Mouse (Mus musculus): ENCODE measurements around the gene Gars. TPM values are rescaled to one million over a fixed set of nuclear protein-coding genes. Genes with fewer than 3 reads are reported as not detected.

Gene Gars
- polyA plus RNA-seq, 1 experiment, result not detected

DNA sequence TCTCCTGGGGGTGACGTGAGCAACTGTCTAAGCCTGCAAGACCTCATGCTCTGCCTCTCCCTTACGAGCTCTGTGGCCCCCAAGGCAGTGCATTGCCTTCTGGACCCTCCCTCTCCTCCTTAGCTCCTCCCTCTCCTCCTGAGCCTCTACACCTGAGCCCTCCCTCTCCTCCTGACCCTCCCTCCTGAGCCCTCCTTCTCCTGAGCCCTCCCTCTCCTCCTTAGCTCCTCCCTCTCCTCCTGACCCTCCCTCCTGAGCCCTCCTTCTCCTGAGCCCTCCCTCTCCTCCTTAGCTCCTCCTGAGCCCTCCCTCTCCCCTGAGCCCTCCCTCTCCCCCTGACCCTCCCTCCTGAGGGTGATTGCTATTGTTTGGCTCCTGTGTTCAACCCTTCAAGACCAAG is 19.4 kb upstream of the Gars start:
- no peak for TF ChIP-seq POLR2A (IDR thresholded peaks at IDR 0.05; ENCODE audit: insufficient read depth, low read depth, low read length)
- TF ChIP-seq CTCF (IDR thresholded peaks at IDR 0.05; ENCODE audit: insufficient read depth, low read depth, low read length), result no peak
- no peak overlapping the region for H3K27ac ChIP-seq (ENCODE audit: insufficient read depth, low read depth, low read length)
- no peaks in the 10 kb centered on the region for H3K4me1 ChIP-seq (ENCODE audit: control insufficient read depth, insufficient read depth, low read length)
- WGBS, result 90% methylated on average over 2 of the region's 2 CpGs
- H3K4me3 ChIP-seq (ENCODE audit: insufficient read depth, low read depth, low read length), result no peak overlapping the region

DNA sequence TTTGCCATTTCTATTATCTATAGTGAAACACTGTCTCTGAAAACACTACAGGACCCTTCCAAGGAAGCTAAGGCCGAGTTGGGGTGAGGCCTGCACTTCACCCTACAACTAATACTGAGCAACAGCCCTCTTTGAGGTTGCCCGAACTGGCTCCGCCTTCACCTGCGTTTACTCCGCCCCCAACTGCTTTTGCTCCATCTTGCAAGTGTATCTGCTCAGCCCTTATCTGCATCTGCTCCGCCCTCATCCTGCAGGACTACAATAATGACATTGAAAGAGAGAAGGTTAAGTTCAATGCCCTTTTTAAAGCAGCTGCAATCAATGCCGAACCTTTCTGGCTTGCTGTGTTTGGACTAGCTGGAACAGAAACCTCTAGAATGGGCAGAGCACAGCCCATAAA is 16.0 kb upstream of the Gars start:
- Histone ChIP-seq H3K4me1 (ENCODE audit: control insufficient read depth, insufficient read depth, low read length) (no peaks in the 10 kb centered on the region), H3K4me3 (ENCODE audit: insufficient read depth, low read depth, low read length) (no peak overlapping the region), H3K27ac (ENCODE audit: insufficient read depth, low read depth, low read length) (no peak overlapping the region)
- TF ChIP-seq POLR2A (IDR thresholded peaks at IDR 0.05; ENCODE audit: insufficient read depth, low read depth, low read length) (no peak), CTCF (IDR thresholded peaks at IDR 0.05; ENCODE audit: insufficient read depth, low read depth, low read length) (no peak)
- 89% methylated on average over 7 of the region's 7 CpGs for WGBS

DNA sequence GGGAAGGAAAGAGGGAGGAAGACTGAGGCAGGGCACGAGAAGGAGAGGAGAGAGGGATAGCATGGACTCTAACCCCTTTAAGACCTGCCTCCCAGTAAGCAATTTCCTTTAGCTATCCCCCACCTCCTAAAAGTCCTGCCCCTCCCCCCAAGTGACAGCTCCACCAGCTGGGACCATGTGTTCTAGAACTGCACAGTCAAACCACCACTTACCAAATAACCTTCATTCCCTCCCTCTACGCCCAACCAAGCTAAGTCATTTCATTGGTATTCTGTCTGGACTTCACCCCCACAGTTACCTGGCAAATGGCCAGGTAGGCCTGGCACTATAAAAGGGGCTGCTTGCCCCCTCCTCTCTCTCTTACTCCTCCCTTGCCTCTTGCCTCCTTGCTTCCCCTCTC is 10.2 kb upstream of the Gars start:
- WGBS, result 66% methylated on average over 2 of the region's 2 CpGs

DNA sequence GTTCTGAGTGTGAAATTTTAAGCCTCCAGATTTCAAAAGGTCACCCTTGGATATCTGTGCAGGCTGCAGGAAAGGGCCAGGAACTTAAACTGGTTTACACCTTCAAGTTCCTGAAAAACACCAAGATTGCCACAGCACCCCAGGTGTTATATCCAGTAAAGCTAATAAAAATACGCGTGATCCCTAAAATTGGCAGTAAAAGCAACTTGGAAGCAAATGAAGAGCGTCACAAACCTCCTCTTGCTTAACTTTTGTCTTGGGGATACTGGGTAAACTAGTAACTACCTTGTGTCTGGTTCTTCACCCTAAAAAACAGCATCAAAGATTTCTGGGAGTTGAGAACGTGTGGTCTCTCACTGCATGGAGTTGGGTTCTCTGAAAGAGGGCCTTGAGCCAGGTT is 1.1 kb upstream of the Gars start:
- TF ChIP-seq POLR2A (IDR thresholded peaks at IDR 0.05; ENCODE audit: insufficient read depth, low read depth, low read length) (no peak), CTCF (IDR thresholded peaks at IDR 0.05; ENCODE audit: insufficient read depth, low read depth, low read length) (no peak)
- H3K4me3 ChIP-seq (ENCODE audit: insufficient read depth, low read depth, low read length), result no peak overlapping the region
- WGBS, result 88% methylated on average over 4 of the region's 4 CpGs
- no peak overlapping the region for H3K27ac ChIP-seq (ENCODE audit: insufficient read depth, low read depth, low read length)
- H3K4me1 ChIP-seq (ENCODE audit: control insufficient read depth, insufficient read depth, low read length), result peaks cover 4% of the 10 kb centered on the region; the same call in 1 of the 2 replicates

More for the DNA sequence above, 10.2 kb upstream of the Gars start:
- TF ChIP-seq CTCF (IDR thresholded peaks at IDR 0.05; ENCODE audit: insufficient read depth, low read depth, low read length), result no peak
- no peak overlapping the region for H3K27ac ChIP-seq (ENCODE audit: insufficient read depth, low read depth, low read length)
- no peaks in the 10 kb centered on the region for H3K4me1 ChIP-seq (ENCODE audit: control insufficient read depth, insufficient read depth, low read length)
- no peak overlapping the region for H3K4me3 ChIP-seq (ENCODE audit: insufficient read depth, low read depth, low read length)

DNA sequence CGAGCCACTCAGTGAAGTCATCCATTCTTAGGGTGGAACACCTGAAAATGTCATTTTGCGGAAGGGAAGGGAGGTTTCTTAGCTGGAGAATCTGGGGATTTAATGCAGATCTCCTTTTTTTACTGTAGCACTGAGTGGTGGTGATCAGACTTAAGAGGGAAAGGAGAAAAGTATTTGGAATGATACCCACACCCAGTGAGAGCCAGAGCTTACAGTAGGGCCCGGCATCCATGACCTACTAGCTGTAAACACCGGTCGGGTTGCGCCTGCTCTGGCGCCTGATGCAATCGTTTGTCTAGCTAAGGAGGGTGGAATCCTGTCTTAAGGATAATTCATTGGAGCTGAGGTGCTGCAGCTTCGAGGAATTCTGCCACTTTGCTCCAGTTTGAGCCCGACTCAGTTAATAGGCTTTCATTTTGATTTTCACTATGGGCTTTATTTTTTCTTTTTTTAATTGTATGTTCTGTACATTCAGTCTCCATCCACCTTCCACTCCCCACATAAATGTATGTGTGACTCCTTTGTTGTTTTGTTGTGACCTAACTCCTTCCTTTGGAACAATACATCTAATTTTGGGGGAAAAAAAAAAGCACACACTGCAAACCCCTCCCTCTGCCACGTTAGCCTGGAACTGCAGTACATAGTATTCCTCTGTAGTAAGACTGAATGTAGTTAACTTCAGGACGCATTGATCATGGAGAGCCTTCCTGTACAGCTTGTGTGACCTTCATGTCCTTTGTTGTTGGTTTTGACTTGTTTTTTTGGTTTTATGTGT is 1.1 kb downstream of the Gars start:
- Histone ChIP-seq H3K4me3 (ENCODE audit: insufficient read depth, low read depth, low read length) (peak overlapping the region; percentile 84), H3K27ac (ENCODE audit: insufficient read depth, low read depth, low read length) (peak overlapping the region; percentile 75; the same call in 1 of the 2 replicates), H3K4me1 (ENCODE audit: control insufficient read depth, insufficient read depth, low read length) (peaks cover 8% of the 10 kb centered on the region; the same call in 1 of the 2 replicates)
- TF ChIP-seq POLR2A (IDR thresholded peaks at IDR 0.05; ENCODE audit: insufficient read depth, low read depth, low read length), result no peak
- TF ChIP-seq CTCF (IDR thresholded peaks at IDR 0.05; ENCODE audit: insufficient read depth, low read depth, low read length), result no peak
- 1% methylated on average over 12 of the region's 12 CpGs for WGBS

DNA sequence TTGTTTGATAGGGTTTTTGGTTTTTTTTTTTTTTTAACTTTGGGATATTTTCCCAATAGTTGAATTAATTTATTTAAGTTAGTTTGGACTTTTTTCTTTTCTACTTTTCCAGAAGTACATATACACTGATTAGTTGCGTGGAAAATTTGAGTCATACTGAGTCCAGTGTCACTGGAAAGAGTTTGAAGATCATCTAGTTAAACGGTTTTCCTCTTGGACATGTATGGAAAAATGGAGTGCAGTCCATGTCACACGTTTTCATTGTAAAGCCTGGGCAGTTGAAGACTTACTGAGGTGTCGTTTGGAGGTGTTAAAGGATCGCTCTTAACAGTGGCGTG is 1.6 kb downstream of the Gars start:
- TF ChIP-seq CTCF (IDR thresholded peaks at IDR 0.05; ENCODE audit: insufficient read depth, low read depth, low read length), result no peak
- no peak for TF ChIP-seq POLR2A (IDR thresholded peaks at IDR 0.05; ENCODE audit: insufficient read depth, low read depth, low read length)
- peaks cover 8% of the 10 kb centered on the region; the same call in 1 of the 2 replicates for H3K4me1 ChIP-seq (ENCODE audit: control insufficient read depth, insufficient read depth, low read length)
- no peak overlapping the region for H3K27ac ChIP-seq (ENCODE audit: insufficient read depth, low read depth, low read length)
- no peak overlapping the region for H3K4me3 ChIP-seq (ENCODE audit: insufficient read depth, low read depth, low read length)
- 75% methylated on average over 6 of the region's 6 CpGs for WGBS

DNA sequence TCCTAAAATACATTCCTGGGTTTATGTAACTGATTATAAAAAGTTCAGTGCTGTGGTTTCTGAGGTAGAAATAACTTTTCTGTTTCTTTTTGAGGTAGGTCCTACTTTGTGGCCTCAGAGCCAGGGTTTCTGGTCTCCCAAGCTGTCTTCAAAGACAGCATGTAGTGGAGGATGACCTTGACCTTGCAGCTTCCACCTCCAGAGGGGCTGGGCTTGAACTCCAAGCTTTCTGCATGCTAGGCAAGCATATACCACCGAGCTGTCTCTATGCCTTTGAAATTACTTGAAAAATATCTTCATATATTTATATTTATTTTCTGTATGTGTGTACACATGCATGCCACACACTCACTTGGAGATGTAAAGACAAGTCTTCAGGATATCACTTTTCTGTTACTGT is 2.2 kb downstream of the Gars start:
- no peak overlapping the region for H3K4me3 ChIP-seq (ENCODE audit: insufficient read depth, low read depth, low read length)
- no peak for TF ChIP-seq POLR2A (IDR thresholded peaks at IDR 0.05; ENCODE audit: insufficient read depth, low read depth, low read length)
- no peak for TF ChIP-seq CTCF (IDR thresholded peaks at IDR 0.05; ENCODE audit: insufficient read depth, low read depth, low read length)
- peaks cover 8% of the 10 kb centered on the region; the same call in 1 of the 2 replicates for H3K4me1 ChIP-seq (ENCODE audit: control insufficient read depth, insufficient read depth, low read length)
- WGBS, result 81% methylated on average over 1 of the region's 1 CpGs
- no peak overlapping the region for H3K27ac ChIP-seq (ENCODE audit: insufficient read depth, low read depth, low read length)

DNA sequence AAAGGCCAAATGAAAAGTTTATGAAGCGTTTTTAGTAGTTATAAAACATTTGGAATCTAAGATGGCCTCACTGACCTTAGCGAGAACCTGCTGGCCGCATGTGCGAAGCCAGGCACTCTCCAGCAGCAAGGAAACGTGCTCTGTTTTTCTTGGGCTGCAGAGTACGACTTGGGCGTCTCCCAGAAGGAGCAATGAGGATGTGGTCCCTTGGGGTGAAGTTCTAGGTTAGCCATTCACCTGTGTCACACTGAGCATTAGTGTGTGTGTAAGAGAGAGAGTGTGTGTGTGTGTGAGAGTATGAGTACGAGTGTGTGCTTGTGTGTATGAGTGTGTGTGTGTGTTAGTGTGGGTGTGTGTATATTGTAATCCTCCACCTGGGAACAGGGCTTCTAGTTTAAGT is 5.4 kb downstream of the Gars start:
- H3K4me3 ChIP-seq (ENCODE audit: insufficient read depth, low read depth, low read length), result no peak overlapping the region
- TF ChIP-seq POLR2A (IDR thresholded peaks at IDR 0.05; ENCODE audit: insufficient read depth, low read depth, low read length) (no peak), CTCF (IDR thresholded peaks at IDR 0.05; ENCODE audit: insufficient read depth, low read depth, low read length) (no peak)
- no peak overlapping the region for H3K27ac ChIP-seq (ENCODE audit: insufficient read depth, low read depth, low read length)
- peaks cover 8% of the 10 kb centered on the region; the same call in 1 of the 2 replicates for H3K4me1 ChIP-seq (ENCODE audit: control insufficient read depth, insufficient read depth, low read length)
- WGBS, result 85% methylated on average over 8 of the region's 8 CpGs

DNA sequence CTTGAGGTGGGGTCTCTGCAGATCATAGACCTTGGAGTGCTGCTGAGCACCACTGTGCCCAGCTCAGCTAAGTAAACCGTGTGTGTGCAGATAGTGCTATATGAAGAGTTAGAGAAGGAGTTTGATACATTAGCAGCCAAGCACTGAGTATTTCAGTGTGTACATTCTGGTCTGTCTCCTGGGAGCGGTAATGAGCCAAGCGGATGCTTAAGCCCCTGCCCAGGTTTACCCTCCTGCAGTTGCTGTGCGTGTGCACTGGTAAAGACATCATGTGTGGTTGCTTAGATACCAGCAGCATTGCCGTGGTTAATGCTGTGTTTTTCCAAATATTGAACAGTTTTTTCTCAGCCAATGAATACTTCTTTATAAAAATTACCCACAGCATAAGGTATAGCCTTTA is 6.7 kb downstream of the Gars start:
- WGBS, result 39% methylated on average over 5 of the region's 5 CpGs
- H3K4me3 ChIP-seq (ENCODE audit: insufficient read depth, low read depth, low read length), result no peak overlapping the region
- H3K27ac ChIP-seq (ENCODE audit: insufficient read depth, low read depth, low read length), result no peak overlapping the region
- H3K4me1 ChIP-seq (ENCODE audit: control insufficient read depth, insufficient read depth, low read length), result peaks cover 8% of the 10 kb centered on the region; the same call in 1 of the 2 replicates
- TF ChIP-seq CTCF (IDR thresholded peaks at IDR 0.05; ENCODE audit: insufficient read depth, low read depth, low read length) (no peak), POLR2A (IDR thresholded peaks at IDR 0.05; ENCODE audit: insufficient read depth, low read depth, low read length) (no peak)

Data from olfactory bulb, adult 2 months (tissue).